Mouse (Mus musculus): ENCODE measurements at regions not wholly inside any gene's neighbourhood (a gene's known extent, or its start where the extent isn't known, plus 50 kb on each side); places are given as distances from the start of the nearest gene placed in this dataset.

DNA sequence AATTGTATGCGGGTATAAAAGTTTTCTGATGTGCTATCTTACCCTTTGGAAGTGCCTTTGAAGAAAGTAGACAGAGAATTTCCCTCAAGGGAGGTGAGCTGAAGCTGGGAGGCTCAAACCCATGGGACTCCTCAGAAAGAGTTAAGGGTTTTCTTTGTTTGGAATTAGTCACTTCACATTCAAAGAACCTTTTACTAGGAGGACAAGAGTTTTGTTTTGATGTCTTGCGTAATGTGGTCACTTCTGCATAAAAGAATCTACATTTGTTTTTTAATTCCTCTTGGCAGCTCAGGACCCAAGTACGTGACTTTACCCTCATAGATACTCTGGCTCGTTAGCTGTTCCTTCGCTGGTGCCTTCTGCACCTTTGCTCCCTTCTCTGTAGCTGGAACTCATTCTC is 511.1 kb upstream of the Sox9 start:
- no peak overlapping the region for H3K27ac ChIP-seq
- H3K4me2 ChIP-seq (replicated peaks), result no peak overlapping the region
- H3K36me3 ChIP-seq, result no peaks in the 10 kb centered on the region
- H3K9ac ChIP-seq, result no peak overlapping the region
- H3K27me3 ChIP-seq (replicated peaks), result no peaks in the 10 kb centered on the region
- H3K4me1 ChIP-seq, result no peaks in the 10 kb centered on the region
- no peaks in the 10 kb centered on the region for H3K9me3 ChIP-seq
- H3K4me3 ChIP-seq, result no peak overlapping the region
- no peak for ATAC-seq (ENCODE audit: low FRiP score, low read depth)
- 95% methylated on average over 5 of the region's 5 CpGs for WGBS

DNA sequence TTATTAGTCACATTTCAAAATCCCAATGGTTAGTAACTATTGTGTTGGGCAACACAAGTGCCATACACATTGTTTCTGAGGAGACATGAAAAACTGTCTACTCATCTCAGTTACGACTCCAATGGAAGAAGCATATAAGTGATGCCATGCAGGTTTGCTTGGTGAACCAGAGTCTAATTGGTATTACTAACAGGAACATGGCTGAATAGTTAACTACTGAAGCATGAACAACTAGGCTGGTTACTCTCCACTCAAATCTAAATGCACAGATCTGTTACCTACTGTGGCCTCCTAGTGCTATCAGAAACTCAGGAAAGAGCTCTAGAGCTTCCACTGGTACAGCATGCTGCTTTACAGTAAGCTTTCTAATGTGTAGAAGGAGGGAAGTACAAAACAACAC is 503.5 kb upstream of the Sox9 start:
- Histone ChIP-seq H3K27me3 (replicated peaks) (no peaks in the 10 kb centered on the region), H3K4me2 (replicated peaks) (no peak overlapping the region), H3K9ac (no peak overlapping the region), H3K9me3 (no peaks in the 10 kb centered on the region), H3K4me1 (no peaks in the 10 kb centered on the region), H3K36me3 (no peaks in the 10 kb centered on the region), H3K4me3 (no peak overlapping the region), H3K27ac (no peak overlapping the region)
- no peak for ATAC-seq (ENCODE audit: low FRiP score, low read depth)
- WGBS, result 62% methylated on average over 1 of the region's 1 CpGs

DNA sequence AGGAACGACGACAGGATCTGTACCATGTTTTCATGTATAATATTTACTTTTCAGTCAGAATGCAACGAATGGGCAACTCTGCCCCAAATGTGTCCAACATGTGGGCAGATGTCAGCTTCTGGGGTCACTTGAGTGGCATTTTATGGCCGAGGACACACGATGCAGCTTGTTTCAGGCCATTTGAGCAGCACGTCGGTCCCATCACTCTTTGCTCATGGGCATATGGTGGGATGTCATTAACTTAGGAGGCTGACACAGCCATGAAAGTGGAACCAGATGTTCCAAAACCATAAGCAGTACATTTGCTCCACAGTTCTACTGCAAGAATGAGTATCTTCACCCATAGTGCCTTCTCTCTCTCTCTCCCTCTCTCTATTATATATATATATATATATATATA is 499.1 kb upstream of the Sox9 start:
- Histone ChIP-seq H3K4me3 (no peak overlapping the region), H3K4me1 (no peaks in the 10 kb centered on the region), H3K27ac (no peak overlapping the region), H3K27me3 (replicated peaks) (no peaks in the 10 kb centered on the region), H3K9me3 (no peaks in the 10 kb centered on the region), H3K9ac (no peak overlapping the region), H3K36me3 (no peaks in the 10 kb centered on the region), H3K4me2 (replicated peaks) (no peak overlapping the region)
- ATAC-seq (ENCODE audit: low FRiP score, low read depth), result no peak
- 67% methylated on average over 7 of the region's 7 CpGs for WGBS

DNA sequence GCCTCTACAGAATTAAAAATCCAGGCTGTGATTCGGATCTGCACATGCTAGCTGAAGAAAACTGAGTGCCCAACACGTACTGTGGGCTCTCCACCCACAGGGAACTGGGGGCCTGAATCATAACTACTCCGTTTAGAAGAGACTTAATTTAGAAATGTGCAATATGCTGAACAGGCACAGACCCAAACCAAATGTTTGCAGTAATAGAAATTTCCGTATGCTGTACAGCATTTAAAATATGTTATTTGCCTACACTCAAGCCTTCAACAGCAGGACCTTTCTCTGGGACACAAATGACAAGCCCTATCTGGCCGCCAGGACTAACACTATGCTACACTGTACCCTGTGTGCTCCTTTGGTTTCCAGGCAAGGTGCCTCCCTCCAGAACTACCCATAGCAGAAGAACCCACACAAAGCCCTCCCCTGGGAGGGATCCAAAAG is 483.1 kb upstream of the Sox9 start:
- Histone ChIP-seq H3K4me1 (no peaks in the 10 kb centered on the region), H3K27me3 (replicated peaks) (no peaks in the 10 kb centered on the region), H3K4me2 (replicated peaks) (no peak overlapping the region), H3K9ac (no peak overlapping the region), H3K36me3 (no peaks in the 10 kb centered on the region), H3K4me3 (no peak overlapping the region), H3K9me3 (no peaks in the 10 kb centered on the region), H3K27ac (no peak overlapping the region)
- WGBS, result 86% methylated on average over 5 of the region's 5 CpGs
- ATAC-seq (ENCODE audit: low FRiP score, low read depth), result no peak

DNA sequence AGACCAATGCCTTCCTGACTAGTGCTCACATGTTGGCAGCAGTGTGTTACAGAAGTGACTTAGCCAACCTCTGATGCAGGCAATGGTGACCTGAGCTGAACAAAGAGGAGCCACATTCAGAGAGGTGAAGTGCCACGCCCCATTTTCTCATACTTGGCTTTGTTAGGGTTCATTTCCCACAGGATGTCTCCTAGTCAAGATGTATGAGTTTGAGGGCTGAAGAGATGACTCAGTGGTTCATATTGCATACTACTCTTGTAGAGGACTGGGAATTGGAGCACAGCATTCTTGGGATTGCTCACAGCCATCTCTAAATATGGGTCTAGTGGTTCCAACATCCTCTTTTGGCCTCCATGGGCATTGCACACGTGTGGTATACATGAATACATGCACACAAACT is 478.9 kb upstream of the Sox9 start:
- 72% methylated on average over 2 of the region's 2 CpGs for WGBS
- Histone ChIP-seq H3K9me3 (no peaks in the 10 kb centered on the region), H3K36me3 (no peaks in the 10 kb centered on the region), H3K27me3 (replicated peaks) (no peaks in the 10 kb centered on the region), H3K27ac (no peak overlapping the region), H3K4me2 (replicated peaks) (no peak overlapping the region), H3K4me3 (no peak overlapping the region), H3K9ac (no peak overlapping the region), H3K4me1 (no peaks in the 10 kb centered on the region)
- ATAC-seq (ENCODE audit: low FRiP score, low read depth), result no peak

DNA sequence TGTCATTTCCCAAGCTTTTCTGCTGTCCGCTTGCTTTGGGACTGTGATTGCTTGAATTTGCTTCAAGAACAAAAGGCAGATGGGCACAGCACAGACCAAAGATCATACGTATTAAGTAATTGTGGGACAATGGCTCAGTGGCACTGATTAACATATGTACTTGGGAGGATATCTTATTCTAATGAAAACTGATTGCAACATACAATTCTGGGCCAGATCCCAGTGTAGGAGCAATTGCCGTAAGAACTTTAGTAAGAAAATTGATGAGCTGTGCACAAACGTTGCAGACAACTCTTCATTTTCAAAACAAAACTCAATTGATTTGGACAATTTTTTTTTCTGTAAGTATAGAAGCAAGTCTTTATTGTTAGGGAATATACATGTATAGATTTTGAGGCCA is 456.2 kb upstream of the Sox9 start:
- no peak overlapping the region for H3K4me2 ChIP-seq (replicated peaks)
- WGBS, result 92% methylated on average over 4 of the region's 4 CpGs
- no peak overlapping the region for H3K27ac ChIP-seq
- no peaks in the 10 kb centered on the region for H3K9me3 ChIP-seq
- no peak for ATAC-seq (ENCODE audit: low FRiP score, low read depth)
- no peak overlapping the region for H3K4me3 ChIP-seq
- no peak overlapping the region for H3K9ac ChIP-seq
- no peaks in the 10 kb centered on the region for H3K4me1 ChIP-seq
- H3K27me3 ChIP-seq (replicated peaks), result no peaks in the 10 kb centered on the region
- H3K36me3 ChIP-seq, result no peaks in the 10 kb centered on the region

DNA sequence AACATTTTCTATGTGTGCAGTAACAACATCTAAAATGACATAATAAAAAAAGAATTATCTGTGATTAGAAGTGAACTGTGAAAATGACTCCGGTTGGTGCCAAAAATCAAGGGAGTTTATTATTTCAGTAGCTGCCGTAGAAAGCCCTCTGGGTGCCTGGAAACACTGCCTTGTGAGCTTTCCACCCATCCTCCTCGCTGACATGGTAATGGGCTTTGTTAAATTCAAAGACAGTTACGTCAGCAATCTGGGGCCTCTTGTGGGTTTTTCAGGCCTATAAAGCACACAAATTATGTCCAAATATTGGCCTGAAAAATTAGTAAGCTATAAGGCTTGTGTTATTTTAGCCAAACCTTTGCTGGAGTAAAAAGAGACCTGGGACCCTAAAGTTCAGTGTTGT is 454.4 kb upstream of the Sox9 start:
- Histone ChIP-seq H3K4me2 (replicated peaks) (no peak overlapping the region), H3K9me3 (no peaks in the 10 kb centered on the region), H3K4me1 (no peaks in the 10 kb centered on the region), H3K27ac (no peak overlapping the region), H3K27me3 (replicated peaks) (no peaks in the 10 kb centered on the region), H3K9ac (no peak overlapping the region), H3K36me3 (no peaks in the 10 kb centered on the region), H3K4me3 (no peak overlapping the region)
- WGBS, result 57% methylated on average over 4 of the region's 4 CpGs
- ATAC-seq (ENCODE audit: low FRiP score, low read depth), result no peak

DNA sequence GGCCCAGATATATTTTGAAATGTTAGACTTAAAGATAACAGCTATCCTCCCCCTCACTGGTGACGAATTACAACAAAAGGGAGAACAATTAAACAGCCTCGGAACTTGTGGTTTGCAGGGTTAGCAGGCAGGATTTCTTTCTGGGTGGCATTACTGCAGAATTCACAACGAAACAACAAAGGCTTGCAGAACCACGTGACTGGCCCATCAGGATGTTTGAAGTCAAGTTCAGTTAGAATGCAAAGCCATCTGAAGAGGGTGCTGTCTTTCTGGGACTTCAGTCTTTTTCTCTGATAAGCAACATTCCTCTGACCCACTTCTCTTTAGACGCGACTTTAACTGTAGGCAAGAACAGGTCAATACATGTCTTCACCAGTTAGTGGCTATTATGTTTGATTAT is 436.9 kb upstream of the Sox9 start:
- 62% methylated on average over 6 of the region's 6 CpGs for WGBS
- no peaks in the 10 kb centered on the region for H3K27me3 ChIP-seq (replicated peaks)

DNA sequence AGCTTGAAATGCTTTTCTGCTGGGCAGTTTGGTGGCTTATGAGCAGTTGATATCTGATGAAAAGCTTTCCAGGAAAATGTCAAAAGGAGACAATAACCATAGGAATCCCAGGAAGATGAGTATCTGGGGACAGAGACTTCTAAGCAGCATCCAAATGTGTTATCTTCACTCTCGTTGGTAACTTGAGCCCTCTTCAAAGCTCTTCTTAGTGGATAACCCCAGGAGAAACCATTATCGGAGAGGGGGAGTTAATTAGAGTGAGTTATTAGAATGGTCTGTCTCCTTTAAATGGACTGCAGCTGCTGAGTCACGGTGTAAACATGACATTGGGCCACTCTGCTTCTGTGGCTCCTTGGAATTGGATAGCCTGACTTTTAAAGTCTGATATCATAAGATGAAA is 436.4 kb upstream of the Sox9 start:
- Histone ChIP-seq H3K36me3 (no peaks in the 10 kb centered on the region), H3K4me1 (no peaks in the 10 kb centered on the region), H3K9ac (no peak overlapping the region), H3K27ac (no peak overlapping the region), H3K4me3 (no peak overlapping the region), H3K9me3 (no peaks in the 10 kb centered on the region), H3K27me3 (replicated peaks) (no peaks in the 10 kb centered on the region), H3K4me2 (replicated peaks) (no peak overlapping the region)
- WGBS, result 19% methylated on average over 3 of the region's 3 CpGs
- ATAC-seq (ENCODE audit: low FRiP score, low read depth), result no peak

More for the DNA sequence above, 436.9 kb upstream of the Sox9 start:
- Histone ChIP-seq H3K4me2 (replicated peaks) (no peak overlapping the region), H3K9me3 (no peaks in the 10 kb centered on the region), H3K4me1 (no peaks in the 10 kb centered on the region), H3K4me3 (no peak overlapping the region), H3K36me3 (no peaks in the 10 kb centered on the region), H3K27ac (no peak overlapping the region), H3K9ac (no peak overlapping the region)
- ATAC-seq (ENCODE audit: low FRiP score, low read depth), result no peak

DNA sequence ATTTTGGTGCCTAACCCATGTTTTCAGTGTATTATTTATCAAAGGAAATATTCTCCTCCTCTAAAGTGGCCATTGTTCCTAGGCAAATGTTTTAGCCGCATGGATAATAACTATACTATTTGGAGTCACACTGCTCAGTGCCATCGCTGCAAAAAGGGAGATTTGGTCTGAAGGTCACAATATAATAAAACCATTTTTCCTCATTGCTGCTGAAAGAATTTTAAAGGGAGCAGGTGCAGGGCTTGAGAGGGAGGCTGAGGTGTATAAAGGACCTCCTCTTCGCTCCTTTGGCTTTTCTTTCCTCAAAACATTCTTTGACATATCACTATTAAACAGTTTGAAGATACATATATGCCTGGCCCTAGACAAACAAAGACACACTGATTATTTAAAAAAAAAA is 435.9 kb upstream of the Sox9 start:
- H3K4me1 ChIP-seq, result no peaks in the 10 kb centered on the region
- no peak overlapping the region for H3K9ac ChIP-seq
- H3K9me3 ChIP-seq, result no peaks in the 10 kb centered on the region
- WGBS, result 87% methylated on average over 3 of the region's 3 CpGs
- ATAC-seq (ENCODE audit: low FRiP score, low read depth), result no peak
- no peaks in the 10 kb centered on the region for H3K27me3 ChIP-seq (replicated peaks)
- no peak overlapping the region for H3K4me3 ChIP-seq
- no peak overlapping the region for H3K4me2 ChIP-seq (replicated peaks)
- no peaks in the 10 kb centered on the region for H3K36me3 ChIP-seq
- no peak overlapping the region for H3K27ac ChIP-seq

DNA sequence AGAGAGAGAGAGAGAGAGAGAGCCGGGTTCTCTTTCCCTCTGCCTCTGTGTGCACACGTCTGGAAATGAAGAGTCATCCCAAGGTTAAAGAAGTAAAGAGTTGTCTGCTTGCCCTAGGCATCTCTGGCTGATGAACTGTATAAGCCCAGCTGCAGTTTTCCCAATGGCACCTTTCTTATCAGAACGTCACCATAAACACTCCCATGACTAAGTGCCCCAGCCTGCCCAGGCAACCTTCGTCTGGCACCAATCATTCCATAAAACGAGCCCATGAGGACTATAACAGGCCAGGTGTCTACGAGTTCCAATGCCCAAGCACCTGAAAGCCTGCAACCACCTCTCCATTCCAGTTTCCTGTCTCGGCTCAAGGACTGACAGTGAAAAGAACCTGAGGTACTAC is 435.5 kb upstream of the Sox9 start:
- Histone ChIP-seq H3K4me1 (no peaks in the 10 kb centered on the region), H3K9me3 (no peaks in the 10 kb centered on the region), H3K4me3 (no peak overlapping the region), H3K4me2 (replicated peaks) (no peak overlapping the region), H3K27me3 (replicated peaks) (no peaks in the 10 kb centered on the region), H3K36me3 (no peaks in the 10 kb centered on the region), H3K9ac (no peak overlapping the region), H3K27ac (no peak overlapping the region)
- ATAC-seq (ENCODE audit: low FRiP score, low read depth), result no peak
- WGBS, result 79% methylated on average over 7 of the region's 7 CpGs

DNA sequence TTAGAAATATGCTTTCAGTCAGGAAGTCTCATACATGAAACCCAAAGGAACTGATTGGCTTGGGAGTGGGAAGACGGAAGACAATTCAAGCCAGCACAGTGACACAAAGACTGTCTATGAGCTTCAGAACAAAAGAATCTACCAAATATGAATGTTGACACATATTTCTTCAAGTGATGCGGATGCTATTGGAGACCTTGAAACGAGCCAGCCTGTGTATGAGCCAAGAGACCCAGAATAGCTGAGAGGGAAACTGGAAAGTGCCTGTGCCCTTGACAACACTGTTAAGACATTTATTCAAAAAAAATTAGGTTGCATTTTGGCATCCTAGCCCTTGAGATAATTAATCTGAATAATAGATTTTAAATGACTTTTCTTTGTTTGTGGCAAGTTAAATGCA is 426.7 kb upstream of the Sox9 start:
- Histone ChIP-seq H3K4me3 (no peak overlapping the region), H3K4me1 (no peaks in the 10 kb centered on the region), H3K36me3 (no peaks in the 10 kb centered on the region), H3K27me3 (replicated peaks) (no peaks in the 10 kb centered on the region), H3K9me3 (no peaks in the 10 kb centered on the region), H3K27ac (no peak overlapping the region), H3K9ac (no peak overlapping the region), H3K4me2 (replicated peaks) (no peak overlapping the region)
- 91% methylated on average over 3 of the region's 3 CpGs for WGBS
- no peak for ATAC-seq (ENCODE audit: low FRiP score, low read depth)

DNA sequence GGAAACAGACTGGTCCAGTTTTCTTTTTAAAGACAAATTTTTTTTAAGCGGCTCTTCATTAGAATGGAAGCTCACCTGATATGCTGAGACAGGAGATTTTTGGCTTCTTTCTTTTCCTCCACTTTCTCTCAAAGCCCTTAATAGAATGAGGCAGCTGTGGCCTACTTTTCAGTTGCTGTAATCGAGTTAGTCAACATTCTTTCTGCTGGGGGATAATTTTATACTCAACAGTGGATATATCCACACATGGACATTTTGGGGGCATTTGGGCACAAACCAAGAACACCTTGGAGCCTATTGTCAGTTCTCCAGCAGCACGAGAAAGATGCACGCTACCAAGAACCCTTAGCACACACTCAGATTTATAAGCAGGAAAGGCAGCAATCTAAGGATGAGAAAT is 415.3 kb upstream of the Sox9 start:
- H3K4me3 ChIP-seq, result no peak overlapping the region
- H3K27me3 ChIP-seq (replicated peaks), result no peaks in the 10 kb centered on the region
- H3K9ac ChIP-seq, result no peak overlapping the region
- no peak overlapping the region for H3K27ac ChIP-seq
- ATAC-seq (ENCODE audit: low FRiP score, low read depth), result no peak
- no peaks in the 10 kb centered on the region for H3K36me3 ChIP-seq
- H3K9me3 ChIP-seq, result no peaks in the 10 kb centered on the region
- WGBS, result 91% methylated on average over 4 of the region's 4 CpGs
- no peaks in the 10 kb centered on the region for H3K4me1 ChIP-seq
- H3K4me2 ChIP-seq (replicated peaks), result no peak overlapping the region

DNA sequence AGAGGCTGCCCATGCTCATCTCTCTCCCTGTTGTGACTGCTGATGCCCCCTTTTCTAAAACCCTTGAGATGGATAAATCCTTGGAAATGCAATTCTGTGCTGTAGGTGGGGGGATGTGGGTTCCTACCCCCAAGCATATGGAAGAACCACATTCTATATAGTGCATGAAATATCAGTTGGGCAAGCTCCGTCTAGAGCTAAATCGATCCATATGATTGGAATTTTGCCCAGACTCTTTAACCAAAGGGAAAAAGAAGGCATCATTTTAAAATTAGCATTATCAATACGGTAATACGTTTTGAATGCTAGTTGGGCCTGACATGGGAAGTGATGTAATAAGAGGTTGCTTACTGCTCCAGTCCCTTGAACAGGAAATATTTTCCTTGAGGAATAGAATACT is 411.1 kb upstream of the Sox9 start:
- Histone ChIP-seq H3K9ac (no peak overlapping the region), H3K9me3 (no peaks in the 10 kb centered on the region), H3K27ac (no peak overlapping the region), H3K4me2 (replicated peaks) (no peak overlapping the region), H3K4me3 (no peak overlapping the region), H3K27me3 (replicated peaks) (no peaks in the 10 kb centered on the region), H3K4me1 (0 out of 2 replicates have a peak, but pooled peaks cover 4% of the 10 kb centered on the region), H3K36me3 (no peaks in the 10 kb centered on the region)
- 91% methylated on average over 4 of the region's 4 CpGs for WGBS
- no peak for ATAC-seq (ENCODE audit: low FRiP score, low read depth)
